Mouse (Mus musculus) erythroblast, adult 5-6 weeks (primary cell): ENCODE measurements around the gene Glmn. TPM values are rescaled to one million over a fixed set of nuclear protein-coding genes. Genes with fewer than 3 reads are reported as not detected.
A peak's percentile ranks its signal among the peaks of the same experiment; 100 is the strongest.

Experiments used
- ATAC-seq: replicated peaks from 2 replicates; pipeline ENCODE4 v1.8.0; 2016; ENCODE audit warnings: moderate number of reproducible peaks, mild to moderate bottlenecking, moderate TSS enrichment, inconsistent platforms; ENCODE audit not compliant: poor library complexity, low FRiP score, severe bottlenecking
- total RNA-seq, 2 experiments: library from RNA; stranded (forward) in 1 of 2; stranded (reverse) in 1 of 2; fragments of 150-400 nt in 1 of 2; fragments of 200-764, 138-1000 nt in 1 of 2; gene quantifications; 2 replicates each; pipeline versions ENCODE4 v1.2.3 to v1.2.4; 2015 to 2017; ENCODE audit warnings: low replicate concordance in 2 of 2

Gene Glmn
- 4.8 and 11.1 TPM in 2 replicates for total RNA-seq (2015; ENCODE audit: low replicate concordance)
- total RNA-seq (2017; ENCODE audit: low replicate concordance) = 14.5 and 16.0 TPM in 2 replicates

GRCm38 (mm10) chr5:107597301-107598077 lies at the start of gene Glmn, which contains the start of gene Rpap2:
TSS of gene Glmn (minus strand) at chr5:107597888.
TSS of gene Rpap2 (plus strand) at chr5:107597373.
- ATAC-seq = peak; percentile 92

- no peak for ATAC-seq
Observed at GRCm38 (mm10) chr5:107645935-107646334, 48.2 kb upstream of the Glmn start.

- ATAC-seq = no peak
Observed at GRCm38 (mm10) chr5:107644595-107644994, 46.9 kb upstream of the Glmn start.

GRCm38 (mm10) chr5:107638366-107638765 lies 40.7 kb upstream of the Glmn start:
- ATAC-seq = no peak

- no peak for ATAC-seq
Observed at GRCm38 (mm10) chr5:107637106-107637505, 39.4 kb upstream of the Glmn start.

- no peak for ATAC-seq
Observed at GRCm38 (mm10) chr5:107633651-107634050, 36.0 kb upstream of the Glmn start.

GRCm38 (mm10) chr5:107621327-107621726 lies 23.6 kb upstream of the Glmn start:
- ATAC-seq = no peak

- ATAC-seq = no peak
Observed at GRCm38 (mm10) chr5:107617986-107618385, 20.3 kb upstream of the Glmn start.

GRCm38 (mm10) chr5:107611224-107611623 lies 13.5 kb upstream of the Glmn start:
- ATAC-seq = peak; percentile 88

- ATAC-seq = no peak
Observed at GRCm38 (mm10) chr5:107598380-107598779, 692 bp upstream of the Glmn start.

GRCm38 (mm10) chr5:107569148-107569547 lies 28.5 kb downstream of the Glmn start:
- ATAC-seq = no peak

GRCm38 (mm10) chr5:107556969-107557368 lies 40.7 kb downstream of the Glmn start:
- peak; percentile 87 for ATAC-seq

- no peak for ATAC-seq
Observed at GRCm38 (mm10) chr5:107554336-107554735, 43.4 kb downstream of the Glmn start.

- peak; percentile 58 for ATAC-seq
Observed at GRCm38 (mm10) chr5:107548444-107548843, 49.2 kb downstream of the Glmn start.

- ATAC-seq = peak; percentile 88
Observed at GRCm38 (mm10) chr5:107547955-107548354, 49.7 kb downstream of the Glmn start.

- no peak for ATAC-seq
Observed at GRCm38 (mm10) chr5:107545927-107546326, 51.8 kb downstream of the Glmn start.

- ATAC-seq = no peak
Observed at GRCm38 (mm10) chr5:107541696-107542095, 56.0 kb downstream of the Glmn start.

- 0 out of 2 replicates have a peak, but pooled peaks have one; percentile 27 for ATAC-seq
Observed at GRCm38 (mm10) chr5:107534581-107534980, 63.1 kb downstream of the Glmn start, which contains the start of gene 1700028K03Rik. TSS of gene 1700028K03Rik (plus strand) at chr5:107534709.

- no peak for ATAC-seq
Observed at GRCm38 (mm10) chr5:107533590-107533989, 64.1 kb downstream of the Glmn start.

- ATAC-seq = no peak
Observed at GRCm38 (mm10) chr5:107528856-107529255, 68.8 kb downstream of the Glmn start.

- ATAC-seq = 0 out of 2 replicates have a peak, but pooled peaks have one; percentile 66
Observed at GRCm38 (mm10) chr5:107524281-107524680, 73.4 kb downstream of the Glmn start.
